ENCODE assay signal across 9 mouse cellular contexts in genomic region chrX:165362798-165363197, GRCm38 (mm10). TPM values are rescaled to one million over a fixed set of nuclear protein-coding genes. Genes with fewer than 3 reads are reported as not detected.
DNase-seq lines count a peak whose midpoint lies in the region; ATAC-seq and TF ChIP-seq lines count a peak whose summit lies in the region.
"Had no signal": no experiment of that assay in that cellular context is flagged by ENCODE, and none has a peak within 500 bp of the region (broad histone marks: within the 10 kb centered on the region; RNA-seq: fewer than 3 reads in every experiment).

No protein-coding gene starts in this region.

- H3K36me3 ChIP-seq in kidney, adult 2 months (ENCODE audit: control insufficient read depth, insufficient read depth, low read length): no peaks in the 10 kb centered on the region
- H3K36me3 ChIP-seq in kidney, embryonic 15.5 days: no peaks in the 10 kb centered on the region
- H3K36me3 ChIP-seq in kidney, postnatal 0 days (ENCODE audit: insufficient read depth, low read length): no peaks in the 10 kb centered on the region

- WGBS in kidney, adult 2 months: 25% methylated on average over 1 of the region's 1 CpGs
- 64% methylated on average over 1 of the region's 1 CpGs for WGBS in kidney, embryonic 15.5 days
- 13% methylated on average over 1 of the region's 1 CpGs for WGBS in cerebellum, adult 2 months
- WGBS in kidney, postnatal 0 days: 39% methylated on average over 1 of the region's 1 CpGs

- no peak overlapping the region for H3K9ac ChIP-seq in kidney, embryonic 15.5 days
- H3K9ac ChIP-seq in kidney, postnatal 0 days (ENCODE audit: low read depth, low read length): no peak overlapping the region

- TF ChIP-seq CTCF in kidney, adult 2 months (conservative IDR thresholded peaks at IDR 0.05; ENCODE audit: insufficient read depth, insufficient read length, low read depth, low read length): no peak
- TF ChIP-seq CTCF in cerebellum, adult 2 months (IDR thresholded peaks at IDR 0.05; ENCODE audit: borderline replicate concordance, insufficient read depth, low read depth, low read length): no peak
- TF ChIP-seq CTCF in kidney, postnatal 0 days (IDR thresholded peaks at IDR 0.05; ENCODE audit: low read depth): no peak

- DNase-seq in kidney, adult 2 months: peak; percentile 76
- DNase-seq in adrenal gland, adult 18-20 months (ENCODE audit: low spot score in 2 of 2): peak; percentile 32 to 36
- peak; percentile 80 for DNase-seq in cerebellum, adult 2 months
- peak; percentile 5 for DNase-seq in kidney, postnatal 0 days (ENCODE audit: low spot score)
- peak; percentile 6 to 7 for DNase-seq in right cerebral cortex, adult 2 months (ENCODE audit: low spot score in 2 of 2)
- DNase-seq in spleen, adult 12 weeks (ENCODE audit: low spot score): no peak
- DNase-seq in embryo, embryonic 10.5 days (ENCODE audit: low spot score): no peak

- no peak overlapping the region for H3K27ac ChIP-seq in kidney, adult 2 months (ENCODE audit: insufficient read depth, low read depth, low read length)
- no peak overlapping the region for H3K27ac ChIP-seq in kidney, embryonic 15.5 days
- H3K27ac ChIP-seq in cerebellum, adult 2 months (ENCODE audit: insufficient read depth, low read length): no peak overlapping the region
- no peak overlapping the region for H3K27ac ChIP-seq in kidney, postnatal 0 days
- H3K27ac ChIP-seq: left cerebral cortex, adult 2 months had no signal

- TF ChIP-seq POLR2A in kidney, adult 2 months (IDR thresholded peaks at IDR 0.05; ENCODE audit: low read depth, low read length): no peak
- TF ChIP-seq POLR2A in cerebellum, adult 2 months (IDR thresholded peaks at IDR 0.05; ENCODE audit: borderline replicate concordance, insufficient read depth, low read length): no peak

- no peak for ATAC-seq in kidney, embryonic 15.5 days (replicated peaks; ENCODE audit: low FRiP score)
- no peak for ATAC-seq in kidney, postnatal 0 days (replicated peaks; ENCODE audit: low FRiP score, low read depth)

- no peaks in the 10 kb centered on the region for H3K4me1 ChIP-seq in kidney, adult 2 months (ENCODE audit: control insufficient read depth, insufficient read depth, low read length)
- H3K4me1 ChIP-seq in kidney, embryonic 15.5 days: no peaks in the 10 kb centered on the region
- H3K4me1 ChIP-seq in cerebellum, adult 2 months (ENCODE audit: control insufficient read depth, insufficient read depth, low read length): no peaks in the 10 kb centered on the region
- no peaks in the 10 kb centered on the region for H3K4me1 ChIP-seq in kidney, postnatal 0 days (replicated peaks; ENCODE audit: insufficient read depth, low read length)

- no peaks in the 10 kb centered on the region for H3K9me3 ChIP-seq in kidney, embryonic 15.5 days (replicated peaks)
- no peaks in the 10 kb centered on the region for H3K9me3 ChIP-seq in kidney, postnatal 0 days (replicated peaks; ENCODE audit: low read length)

- no peak overlapping the region for H3K4me3 ChIP-seq in kidney, adult 2 months (ENCODE audit: insufficient read depth, low read depth, low read length)
- no peak overlapping the region for H3K4me3 ChIP-seq in kidney, embryonic 15.5 days (replicated peaks)
- no peak overlapping the region for H3K4me3 ChIP-seq in cerebellum, adult 2 months (replicated peaks; ENCODE audit: insufficient read depth, low read depth, low read length)
- no peak overlapping the region for H3K4me3 ChIP-seq in kidney, postnatal 0 days (replicated peaks; ENCODE audit: low read depth, low read length)
- H3K4me3 ChIP-seq: left cerebral cortex, adult 2 months had no signal

- no peaks in the 10 kb centered on the region for H3K27me3 ChIP-seq in kidney, adult 2 months (replicated peaks; ENCODE audit: control insufficient read depth, insufficient read depth, low read length)
- no peaks in the 10 kb centered on the region for H3K27me3 ChIP-seq in kidney, embryonic 15.5 days
- H3K27me3 ChIP-seq in cerebellum, adult 2 months (ENCODE audit: control insufficient read depth, insufficient read depth, low read length): no peaks in the 10 kb centered on the region
- no peaks in the 10 kb centered on the region for H3K27me3 ChIP-seq in kidney, postnatal 0 days (ENCODE audit: insufficient read depth, low read length)

- no peak overlapping the region for H3K4me2 ChIP-seq in kidney, embryonic 15.5 days
- H3K4me2 ChIP-seq in kidney, postnatal 0 days (ENCODE audit: low read length): no peak overlapping the region

RNA-seq across cellular contexts. Expression of gene Glra2, which starts 35.6 kb away (rescaled TPM):
- not detected in 2 replicates for polyA plus RNA-seq in kidney, adult 2 months (2012; rRNA removed)
- not detected in 2 replicates for polyA plus RNA-seq in kidney, embryonic 15.5 days (2015; fragmentation: Nextera tagmentation; extraction: Ambion mirVana)
- not detected for total RNA-seq in adrenal gland, adult 18-20 months (2021)
- polyA plus RNA-seq in cerebellum, adult 2 months (2012; rRNA removed): 3.5 and 4.2 TPM in 2 replicates
- not detected in 2 replicates for polyA plus RNA-seq in kidney, postnatal 0 days (2015; fragmentation: Nextera tagmentation; extraction: Ambion mirVana)

Comparison
In these comparisons a context has a peak if more than half of its experiments do, and no peak if none do; other contexts are left out.
1. DNase-seq: peak in kidney, adult 2 months (single experiment), adrenal gland, adult 18-20 months (2 of 2), cerebellum, adult 2 months (2 of 2), kidney, postnatal 0 days (single experiment) and right cerebral cortex, adult 2 months (2 of 2); none in spleen, adult 12 weeks (single experiment) and embryo, embryonic 10.5 days (single experiment).